Mouse (Mus musculus) bone marrow macrophage, adult 2 months (primary cell): ENCODE measurements around the gene Rcbtb1. TPM values are rescaled to one million over a fixed set of nuclear protein-coding genes. Genes with fewer than 3 reads are reported as not detected.
"Not testable (repeated sequence)": the region's sequence is repeated elsewhere in the genome, so short reads cannot be mapped to it uniquely, and the experiment has no call there.

Source experiments
- H3K27ac ChIP-seq: 2 replicates; pipeline ENCODE4 v1.5.1; 2012; ENCODE audit warnings: low read depth, low read length; ENCODE audit not compliant: insufficient read depth
- H3K4me1 ChIP-seq: 2 replicates; pipeline ENCODE4 v1.6.1; 2012; ENCODE audit warnings: low read length; ENCODE audit not compliant: control insufficient read depth, insufficient read depth
- H3K4me3 ChIP-seq: 2 replicates; pipeline ENCODE4 v1.5.1; 2012; ENCODE audit warnings: mild to moderate bottlenecking, low read length, moderate library complexity; ENCODE audit not compliant: insufficient read depth
- CTCF ChIP-seq: IDR thresholded peaks from 2 replicates; pipeline ENCODE4 v1.5.1; 2012; ENCODE audit warnings: low read depth, mild to moderate bottlenecking, low read length, moderate library complexity
- polyA plus RNA-seq: library from polyadenylated mRNA; stranded (reverse); fragments of >200 nt; gene quantifications from 2 replicates; pipeline ENCODE4 v1.2.4, GENCODE M21; 2012; ENCODE audit not compliant: missing spikeins, insufficient read depth, insufficient read length

The Rcbtb1 gene
- polyA plus RNA-seq, 1 experiment: 16.4 TPM

DNA sequence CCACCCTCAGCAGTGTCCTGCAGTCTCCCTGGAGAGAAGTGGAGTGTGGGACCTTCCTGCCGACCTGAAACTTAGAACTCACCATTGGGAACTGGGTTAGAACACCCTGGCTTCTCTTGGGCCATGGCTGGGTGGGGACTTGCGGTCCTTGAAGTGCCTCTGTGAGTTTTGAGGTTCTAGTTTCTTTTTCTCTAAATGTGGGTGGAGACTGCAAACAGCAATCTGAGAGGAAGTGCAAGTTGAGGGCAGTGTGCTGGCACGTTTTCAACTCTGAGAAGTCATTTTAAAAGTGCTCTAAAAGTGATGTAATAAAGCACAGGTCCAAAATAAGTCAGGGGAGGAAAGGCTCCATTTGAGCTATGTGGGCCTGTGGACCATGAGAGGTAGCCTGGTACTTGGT, 59.0 kb downstream of the Rcbtb1 start, which contains the start of gene Gm6904:
Gene Gm6904 (minus strand): TSS at position 161 of the 400 bp plus-strand sequence.
- H3K4me3 ChIP-seq: peak within 1 kb of the TSS; percentile 33; the same call in 1 of the 2 replicates
- no peak for TF ChIP-seq CTCF
- H3K27ac ChIP-seq: no peak within 1 kb of the TSS
- H3K4me1 ChIP-seq: no peaks in the 10 kb centered on the region; the same call in 1 of the 2 replicates

DNA sequence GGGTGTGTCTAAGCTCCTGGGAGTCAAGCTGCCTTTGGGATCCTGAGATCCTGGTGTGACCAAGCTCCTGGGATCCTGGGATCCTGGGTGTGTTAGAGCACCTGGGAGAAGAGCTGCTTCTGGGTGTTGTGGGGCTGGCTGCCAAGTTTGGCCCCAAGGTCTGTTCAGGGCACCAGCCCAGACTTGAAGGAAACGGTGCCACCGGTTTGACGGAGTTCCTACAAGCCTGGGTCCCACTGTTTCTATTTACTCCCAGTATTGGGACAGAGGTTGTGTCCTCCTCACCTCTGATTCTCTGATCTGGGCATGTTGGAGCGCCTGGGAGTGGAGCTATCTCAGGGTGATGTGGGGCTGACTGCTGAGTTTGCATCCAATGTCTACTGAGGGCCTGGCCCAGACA, 74.0 kb downstream of the Rcbtb1 start:
- H3K4me1 ChIP-seq, H3K4me3 ChIP-seq, H3K27ac ChIP-seq: not testable (repeated sequence)

Other genes starting within 250 kb of the Rcbtb1 start
- not detected in 2 replicates for gene 1700129C05Rik, start 58.3 kb upstream of the Rcbtb1 start, polyA plus RNA-seq
- gene Gm5142, start 22.5 kb upstream of the Rcbtb1 start, polyA plus RNA-seq: not detected in 2 replicates
- 1.3 TPM in 1 of 2 replicates, not detected in the other for gene Gm6904, start 59.0 kb downstream of the Rcbtb1 start, polyA plus RNA-seq
- 7.0 and 7.1 TPM in 2 replicates for gene Phf11a, start 96.3 kb downstream of the Rcbtb1 start, polyA plus RNA-seq
- gene Phf11b, start 140.1 kb downstream of the Rcbtb1 start, polyA plus RNA-seq: 31.9 and 36.1 TPM in 2 replicates
- 42.3 and 47.9 TPM in 2 replicates for gene Phf11d, start 164.3 kb downstream of the Rcbtb1 start, polyA plus RNA-seq
- 2.2 and 2.4 TPM in 2 replicates for gene Phf11c, start 194.2 kb downstream of the Rcbtb1 start, polyA plus RNA-seq
- gene Setdb2, start 239.7 kb downstream of the Rcbtb1 start, polyA plus RNA-seq: 12.5 and 14.4 TPM in 2 replicates
- gene Cab39l, start 239.8 kb downstream of the Rcbtb1 start, polyA plus RNA-seq: 26.9 and 32.4 TPM in 2 replicates